Comparison of ENCODE assay signal across 10 mouse cellular contexts in the genomic region with DNA sequence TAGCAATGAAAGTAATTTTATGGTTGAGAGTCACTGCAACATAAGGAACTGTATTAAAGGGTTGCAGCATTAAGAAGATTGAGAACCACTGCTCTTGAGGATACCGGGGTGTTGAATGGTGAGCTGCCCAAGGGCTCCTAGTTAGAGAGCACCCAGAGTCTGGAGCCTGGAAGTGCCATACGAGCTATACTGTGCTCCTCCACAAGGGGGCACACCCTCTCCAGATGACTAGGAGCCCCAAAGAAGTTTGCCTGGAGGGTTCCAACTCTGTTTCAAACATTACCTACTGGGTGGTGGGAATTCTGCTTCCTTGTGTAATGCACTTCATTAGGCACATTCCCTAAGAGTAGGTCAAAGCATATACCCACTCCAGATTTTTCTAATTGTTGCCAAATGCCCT.
DNase-seq lines count a peak whose midpoint lies in the region; ATAC-seq and TF ChIP-seq lines count a peak whose summit lies in the region.
"Had no signal": no experiment of that assay in that cellular context is flagged by ENCODE, and none has a peak within 500 bp of the region (broad histone marks: within the 10 kb centered on the region; RNA-seq: fewer than 3 reads in every experiment).

No protein-coding gene starts in this region.

- no peaks in the 10 kb centered on the region for H3K36me3 ChIP-seq in kidney, embryonic 16.5 days (ENCODE audit: insufficient read depth, low read length)
- H3K36me3 ChIP-seq in MEL (ENCODE audit: control insufficient read depth in 1 of 2, insufficient read depth in 2 of 2, low read length in 2 of 2) = no peaks in the 10 kb centered on the region
- H3K36me3 ChIP-seq: lung, embryonic 15.5 days had no signal

- DNase-seq in kidney, adult 11 months = peak; percentile 18
- peak; percentile 46 for DNase-seq in MEL (ENCODE audit: low read depth, low spot score)
- peak; percentile 23 for DNase-seq in c-Kit-positive CD71-negative TER-119-negative erythroid progenitor cells, embryonic 14.5 days (ENCODE audit: low read depth)
- peak; percentile 42 for DNase-seq in forelimb bud, embryonic 11.5 days (ENCODE audit: low read depth, low spot score)
- peak; percentile 63 for DNase-seq in layer of hippocampus, adult 9-10 months (ENCODE audit: low spot score)
- DNase-seq in naive thymus-derived CD4-positive, alpha-beta T cell, adult 2 months (ENCODE audit: low read depth) = peak; percentile 32

- no peak for ATAC-seq in kidney, embryonic 16.5 days (ENCODE audit: low FRiP score, low TSS enrichment)
- no peak for ATAC-seq in monocyte, adult 5-6 weeks (replicated peaks; ENCODE audit: insufficient number of reproducible peaks, low FRiP score, low TSS enrichment, poor library complexity, severe bottlenecking)

- no peaks in the 10 kb centered on the region for H3K79me2 ChIP-seq in MEL (ENCODE audit: control insufficient read depth, insufficient read depth, low read length, poor library complexity)

- no peak overlapping the region for H3K9ac ChIP-seq in kidney, embryonic 16.5 days (replicated peaks; ENCODE audit: low read length)
- H3K9ac ChIP-seq in MEL (ENCODE audit: control insufficient read depth, low read depth, low read length, poor library complexity, severe bottlenecking) = no peak overlapping the region
- H3K9ac ChIP-seq: lung, embryonic 15.5 days had no signal

- no peaks in the 10 kb centered on the region for H3K27me3 ChIP-seq in kidney, embryonic 16.5 days (ENCODE audit: insufficient read depth, low read length)
- H3K27me3 ChIP-seq in MEL (ENCODE audit: control insufficient read depth in 1 of 2, insufficient read depth in 2 of 2, low read length in 2 of 2) = peaks cover 0 to 1% of the 10 kb centered on the region in 2 experiments; a peak in 1 of 4 replicates

- no peak for TF ChIP-seq POLR2A in MEL (IDR thresholded peaks at IDR 0.05; ENCODE audit: control insufficient read depth in 1 of 2, insufficient read depth in 1 of 2, low read depth in 1 of 2, low read length in 2 of 2, poor library complexity in 1 of 2)

- no peak overlapping the region for H3K4me3 ChIP-seq in kidney, embryonic 16.5 days (ENCODE audit: low read length)
- H3K4me3 ChIP-seq in MEL (ENCODE audit: control insufficient read depth in 1 of 2, insufficient read depth in 1 of 2, low read depth in 2 of 2, low read length in 2 of 2) = no peak overlapping the region
- H3K4me3 ChIP-seq: erythroblast, embryonic 14.5 days; lung, embryonic 15.5 days had no signal

- H3K9me3 ChIP-seq in kidney, embryonic 16.5 days (ENCODE audit: low read length) = no peaks in the 10 kb centered on the region
- H3K9me3 ChIP-seq in MEL (replicated peaks; ENCODE audit: insufficient read depth, low read length) = no peaks in the 10 kb centered on the region
- H3K9me3 ChIP-seq: lung, embryonic 15.5 days had no signal

- TF ChIP-seq EP300 in MEL (IDR thresholded peaks at IDR 0.05; ENCODE audit: low read depth in 1 of 2, low read length in 2 of 2) = no peak

- peak; percentile 48 for TF ChIP-seq RAD21 in MEL (IDR thresholded peaks at IDR 0.05; ENCODE audit: low read depth, low read length)

- no peak overlapping the region for H3K27ac ChIP-seq in kidney, embryonic 16.5 days (ENCODE audit: low read length)
- H3K27ac ChIP-seq in MEL (ENCODE audit: control insufficient read depth, low read depth, low read length) = no peak overlapping the region
- H3K27ac ChIP-seq: lung, embryonic 15.5 days had no signal

- WGBS in kidney, embryonic 16.5 days = 24% methylated on average over 2 of the region's 2 CpGs

- no peaks in the 10 kb centered on the region for H3K4me1 ChIP-seq in kidney, embryonic 16.5 days (ENCODE audit: insufficient read depth, low read length)
- H3K4me1 ChIP-seq in MEL (ENCODE audit: control insufficient read depth in 1 of 2, insufficient read depth in 2 of 2, low read length in 2 of 2) = no peaks in the 10 kb centered on the region

- peak; percentile 73 to 78 (median 76) for TF ChIP-seq CTCF in MEL (IDR thresholded peaks at IDR 0.05 in 2 of 3, conservative IDR thresholded peaks at IDR 0.05 in 1 of 3; ENCODE audit: control insufficient read depth in 1 of 3, insufficient read depth in 1 of 3, low read depth in 2 of 3, low read length in 3 of 3, poor library complexity in 1 of 3, severe bottlenecking in 1 of 3)

- H3K4me2 ChIP-seq in kidney, embryonic 16.5 days (replicated peaks; ENCODE audit: low read depth, low read length) = no peak overlapping the region
- H3K4me2 ChIP-seq: lung, embryonic 15.5 days had no signal

TF ChIP-seq in MEL, 35 proteins besides CTCF, POLR2A, EP300 and RAD21:
- 0 out of 2 replicates have a peak, but pooled peaks have one; percentile 16 for TF ChIP-seq ZC3H11A (IDR thresholded peaks at IDR 0.05; ENCODE audit: low read depth, low read length)
- peak; percentile 64 for TF ChIP-seq SMC3 (IDR thresholded peaks at IDR 0.05; ENCODE audit: low read depth, low read length)
- TF ChIP-seq RCOR1 (IDR thresholded peaks at IDR 0.05; ENCODE audit: low read depth, low read length) = no peak
